ENCODE assay signal across 16 mouse cellular contexts in the genomic region with DNA sequence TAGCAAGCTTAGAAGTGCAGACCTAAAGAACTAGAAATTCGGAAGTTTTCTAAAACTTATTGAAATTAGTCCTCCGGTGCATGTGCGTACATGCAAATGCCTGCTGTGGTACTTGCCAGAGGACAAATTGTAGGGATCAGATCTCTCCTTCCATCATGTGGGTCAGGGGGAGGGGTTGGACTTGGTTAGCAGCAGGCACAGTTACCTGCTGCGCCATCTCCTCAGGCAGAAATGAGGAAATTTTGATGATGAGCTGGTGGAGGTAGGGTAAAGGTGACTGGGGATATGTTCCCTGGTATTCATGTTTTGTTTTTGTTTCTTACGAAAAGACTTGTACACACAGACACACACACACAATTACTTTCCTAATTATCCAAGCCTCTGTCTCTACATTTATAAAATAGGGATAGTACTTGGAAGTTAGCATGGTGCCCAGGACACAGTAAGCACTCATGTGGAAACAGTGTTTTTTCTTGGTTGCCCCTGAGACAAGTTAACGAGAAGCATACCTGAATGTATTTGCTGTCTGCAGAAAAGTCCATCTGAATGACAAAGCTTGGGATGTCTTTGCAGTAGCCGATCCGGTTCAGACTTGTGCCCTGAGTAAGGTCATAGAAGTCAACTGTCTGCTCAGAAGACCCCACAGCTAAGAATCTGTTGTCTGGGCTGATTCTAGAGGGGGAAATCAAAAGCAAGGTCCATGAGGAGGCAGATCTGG.
"Had no signal": no experiment of that assay in that cellular context is flagged by ENCODE, and none has a peak within 500 bp of the region (broad histone marks: within the 10 kb centered on the region; RNA-seq: fewer than 3 reads in every experiment).

No protein-coding gene starts in this region.

- H3K4me1 ChIP-seq: limb, embryonic 10.5 days; midbrain, embryonic 10.5 days; neural tube, embryonic 12.5 days; stomach, embryonic 15.5 days had no signal

- H3K27ac ChIP-seq: limb, embryonic 10.5 days; midbrain, embryonic 10.5 days; neural tube, embryonic 12.5 days; stomach, embryonic 15.5 days had no signal

- H3K4me3 ChIP-seq: limb, embryonic 10.5 days; midbrain, embryonic 10.5 days; neural tube, embryonic 12.5 days; stomach, embryonic 15.5 days had no signal

- H3K27me3 ChIP-seq: neural tube, embryonic 12.5 days; stomach, embryonic 15.5 days had no signal

- H3K9ac ChIP-seq: lung, embryonic 14.5 days; neural tube, embryonic 12.5 days; stomach, embryonic 15.5 days had no signal

- H3K4me2 ChIP-seq: liver, embryonic 11.5 days; lung, embryonic 14.5 days; neural tube, embryonic 12.5 days; stomach, embryonic 15.5 days had no signal

- H3K9me3 ChIP-seq: limb, embryonic 10.5 days; midbrain, embryonic 10.5 days; neural tube, embryonic 12.5 days; stomach, embryonic 15.5 days had no signal

- DNase-seq: kidney, adult 2 months; kidney, postnatal 25 days; layer of hippocampus, adult 9-11 months; lung, embryonic 14.5 days; lung, postnatal 10 days; lung, postnatal 4 days; midbrain, embryonic 14.5 days; retina, postnatal 1 day; right cerebral cortex, postnatal 4 days; thymus, adult 2 months; thymus, postnatal 25 days had no signal
